Mouse (Mus musculus) midbrain, embryonic 14.5 days (tissue): Measurements from ENCODE around the gene Ddo. TPM values are rescaled to one million over a fixed set of nuclear protein-coding genes. Genes with fewer than 3 reads are reported as not detected.
A peak's percentile ranks its signal among the peaks of the same experiment; 100 is the strongest.

Experiments used
- ATAC-seq: fragments of 200-750 bp; cut with Nextera tagmentation; 2 replicates; pipeline ENCODE4 v1.8.0; 2017; ENCODE audit warnings: moderate number of reproducible peaks, moderate library complexity; ENCODE audit not compliant: low FRiP score, low TSS enrichment
- DNase-seq: peaks from one replicate; pipeline ENCODE4 v3.0.0-alpha.2; 2015
- H3K27ac ChIP-seq: fragments of 300-500 bp; sonication (generic); replicated peaks from 2 replicates; pipeline ENCODE4 v1.5.1; 2014; ENCODE audit warnings: mild to moderate bottlenecking, low read depth, low read length, moderate library complexity
- H3K27me3 ChIP-seq: fragments of 300-500 bp; sonication (generic); 2 replicates; pipeline ENCODE4 v1.6.1; 2014; ENCODE audit warnings: low read length, control low read depth, mixed read lengths; ENCODE audit not compliant: control insufficient read depth, insufficient read depth
- H3K36me3 ChIP-seq: fragments of 300-500 bp; sonication (generic); 2 replicates; pipeline ENCODE4 v1.6.1; 2014; ENCODE audit warnings: low read length, control low read depth; ENCODE audit not compliant: control insufficient read depth, insufficient read depth
- H3K4me1 ChIP-seq: fragments of 300-500 bp; sonication (generic); 2 replicates; pipeline ENCODE4 v1.6.1; 2014; ENCODE audit warnings: mild to moderate bottlenecking, antibody characterized with exemption, low read length, control low read depth; ENCODE audit not compliant: control insufficient read depth, insufficient read depth
- H3K4me2 ChIP-seq: fragments of 300-500 bp; sonication (generic); 2 replicates; pipeline ENCODE4 v1.6.1; 2014; ENCODE audit warnings: mild to moderate bottlenecking, low read length, moderate library complexity
- H3K4me3 ChIP-seq: fragments of 300-500 bp; sonication (generic); replicated peaks from 2 replicates; pipeline ENCODE4 v1.5.1; 2014; ENCODE audit warnings: low read depth, low read length
- H3K9ac ChIP-seq: fragments of 300-500 bp; sonication (generic); replicated peaks from 2 replicates; pipeline ENCODE4 v1.6.1; 2014; ENCODE audit warnings: mild to moderate bottlenecking, low read length, moderate library complexity
- H3K9me3 ChIP-seq: fragments of 300-500 bp; sonication (generic); 2 replicates; pipeline ENCODE4 v1.6.1; 2016; ENCODE audit warnings: low read length, control low read depth, mixed read lengths; ENCODE audit not compliant: control insufficient read depth
- WGBS: fragments of 180-500 bp; shearing (Covaris S2); extraction: QIAGEN DNeasy Blood & Tissue Kit; methylation state at CpG from one replicate; pipeline ENCODE4 v1.1.7; 2014; 5-methylcytosine and 5-hydroxymethylcytosine counted together
- polyA plus RNA-seq: library from polyadenylated mRNA; unstranded; fragments of >200 nt; fragmentation: Nextera tagmentation; extraction: Ambion mirVana; gene quantifications from 2 replicates; pipeline ENCODE4 v1.2.1, GENCODE M21; 2014

The Ddo gene
- polyA plus RNA-seq, 1 experiment from 2014 or later: 0.45 TPM

DNA sequence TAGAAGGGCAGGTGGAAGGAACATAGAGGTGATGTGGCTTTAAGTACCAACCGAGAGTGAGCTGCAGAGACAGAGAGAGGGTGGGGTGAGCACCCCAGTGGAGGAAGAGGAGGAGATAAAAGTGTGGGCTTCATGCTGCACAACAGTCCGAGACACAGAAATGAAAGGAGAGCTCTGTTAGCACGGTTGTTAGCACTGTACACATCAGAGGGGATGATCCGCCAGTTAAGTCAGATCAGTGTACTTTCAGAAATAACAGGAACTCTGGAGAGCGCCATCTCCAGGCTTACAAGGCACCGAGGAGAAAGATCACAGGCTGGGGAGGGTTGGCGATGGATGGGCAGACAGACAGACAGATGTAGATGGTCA, 43.5 kb downstream of the Ddo start:
- ATAC-seq (no peak; the same call in 1 of the 2 replicates), DNase-seq (no peak)
- WGBS: 52% methylated on average over 7 of the region's 7 CpGs
- H3K4me3 ChIP-seq: no peak overlapping the region
- H3K4me2 ChIP-seq: no peak overlapping the region
- H3K4me1 ChIP-seq: peaks cover 14% of the 10 kb centered on the region
- no peak overlapping the region; the same call in 1 of the 2 replicates for H3K27ac ChIP-seq
- no peaks in the 10 kb centered on the region for H3K27me3 ChIP-seq
- no peaks in the 10 kb centered on the region for H3K36me3 ChIP-seq
- H3K9ac ChIP-seq: no peak overlapping the region
- H3K9me3 ChIP-seq: no peaks in the 10 kb centered on the region

DNA sequence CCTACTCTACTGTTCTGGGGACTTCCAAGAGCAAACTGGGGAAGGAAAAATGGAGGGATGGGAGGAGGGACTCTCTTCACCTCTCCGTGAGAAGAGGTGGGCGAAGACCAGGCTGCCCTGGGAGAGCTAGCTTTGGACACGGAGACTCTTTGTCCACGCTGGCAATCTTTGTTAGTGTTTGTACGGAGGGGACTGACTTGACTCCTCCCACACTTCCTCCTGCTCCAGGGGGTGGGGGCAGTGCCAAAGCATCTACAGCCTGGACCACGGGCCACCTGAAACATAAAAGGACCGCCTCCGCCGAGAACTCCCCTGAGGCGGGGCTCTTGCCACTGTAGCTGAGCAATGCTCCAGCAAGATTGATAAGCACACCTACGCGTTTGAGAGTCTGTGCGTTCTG, 44.3 kb downstream of the Ddo start:
- 0 out of 2 replicates have a peak, but pooled peaks have one; percentile 40 for ATAC-seq

DNA sequence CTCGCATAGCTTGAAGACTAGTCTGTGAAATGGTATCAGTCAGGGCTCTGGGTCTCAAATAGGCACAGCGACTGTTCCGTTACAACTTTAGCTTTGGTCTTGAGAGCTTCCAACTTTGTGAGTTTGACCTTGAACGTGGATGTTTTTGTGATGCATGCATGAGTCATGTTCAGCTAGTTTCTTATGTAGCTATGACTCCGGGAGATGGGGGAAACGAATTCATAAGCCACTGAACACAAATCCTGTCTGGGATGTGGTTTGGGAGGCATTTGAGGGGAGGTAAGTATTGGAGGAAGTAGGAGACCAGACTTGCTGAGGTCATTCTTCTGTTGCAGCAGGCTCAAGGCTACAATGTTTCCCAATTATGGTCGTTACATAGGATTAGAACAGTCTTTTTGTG, 46.1 kb downstream of the Ddo start:
- Histone ChIP-seq H3K27me3 (no peaks in the 10 kb centered on the region), H3K4me2 (no peak overlapping the region), H3K36me3 (no peaks in the 10 kb centered on the region), H3K4me1 (peaks cover 14% of the 10 kb centered on the region), H3K9me3 (no peaks in the 10 kb centered on the region), H3K9ac (no peak overlapping the region), H3K27ac (no peak overlapping the region), H3K4me3 (no peak overlapping the region)
- 87% methylated on average over 7 of the region's 7 CpGs for WGBS
- no peak for ATAC-seq
- no peak for DNase-seq

More for the DNA sequence above, 44.3 kb downstream of the Ddo start:
- DNase-seq: peak; percentile 57
- no peak overlapping the region for H3K27ac ChIP-seq
- H3K27me3 ChIP-seq: no peaks in the 10 kb centered on the region
- H3K4me3 ChIP-seq: peak overlapping the region; percentile 15
- 14% methylated on average over 13 of the region's 13 CpGs for WGBS
- H3K9ac ChIP-seq: no peak overlapping the region
- H3K4me2 ChIP-seq: peak overlapping the region; percentile 46
- no peaks in the 10 kb centered on the region for H3K36me3 ChIP-seq
- H3K9me3 ChIP-seq: no peaks in the 10 kb centered on the region
- peaks cover 14% of the 10 kb centered on the region for H3K4me1 ChIP-seq

DNA sequence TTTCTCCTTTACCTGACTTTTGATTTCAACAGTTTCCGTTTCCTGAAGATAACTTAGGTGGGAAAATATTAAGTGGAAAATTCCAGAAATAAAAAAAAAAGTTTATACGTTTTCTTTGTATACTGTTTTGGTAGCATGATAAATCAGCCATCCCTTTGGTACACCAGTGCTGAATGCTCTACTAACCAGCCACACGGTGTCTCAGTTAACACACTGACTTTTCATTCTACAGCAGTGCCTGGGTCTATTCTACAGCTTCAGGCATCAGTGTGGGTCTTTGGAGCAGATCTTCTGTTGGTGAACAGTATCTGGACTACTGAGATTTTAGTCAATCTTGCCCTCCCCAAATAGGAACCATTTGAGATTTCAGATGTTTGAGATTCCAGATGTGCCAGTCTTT, 48.7 kb downstream of the Ddo start:
- Histone ChIP-seq H3K9ac (no peak overlapping the region), H3K4me1 (peaks cover 17% of the 10 kb centered on the region), H3K36me3 (no peaks in the 10 kb centered on the region), H3K27ac (no peak overlapping the region), H3K9me3 (no peaks in the 10 kb centered on the region), H3K4me3 (no peak overlapping the region), H3K27me3 (no peaks in the 10 kb centered on the region), H3K4me2 (no peak overlapping the region)
- WGBS: 83% methylated on average over 3 of the region's 3 CpGs
- no peak for ATAC-seq
- no peak for DNase-seq

DNA sequence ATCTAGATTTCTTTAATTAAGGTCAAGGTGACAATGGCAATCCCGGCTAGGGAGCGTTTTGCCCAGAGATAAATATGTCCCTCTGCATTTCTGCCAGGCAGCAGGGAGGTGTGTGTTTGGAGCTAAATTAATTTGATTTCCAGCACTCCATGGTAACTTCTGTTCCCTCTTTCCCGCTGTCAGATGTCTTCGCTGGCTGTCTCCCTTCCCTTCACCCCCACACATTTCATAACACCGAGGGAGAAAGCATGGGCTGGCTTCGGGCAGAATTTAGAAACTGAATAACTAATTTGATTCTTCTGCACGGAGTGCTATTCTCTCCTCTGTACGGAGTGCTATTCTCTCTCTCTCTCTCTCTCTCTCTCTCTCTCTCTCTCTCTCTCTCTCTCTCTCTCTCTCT, 52.7 kb downstream of the Ddo start:
- peak overlapping the region; percentile 46; the same call in 1 of the 2 replicates for H3K4me3 ChIP-seq
- 20% methylated on average over 8 of the region's 8 CpGs for WGBS
- peaks cover 18% of the 10 kb centered on the region for H3K4me1 ChIP-seq
- no peak for ATAC-seq
- no peak overlapping the region for H3K27ac ChIP-seq
- no peaks in the 10 kb centered on the region for H3K36me3 ChIP-seq
- no peaks in the 10 kb centered on the region for H3K27me3 ChIP-seq
- H3K9me3 ChIP-seq: no peaks in the 10 kb centered on the region
- peak overlapping the region; percentile 98 for H3K4me2 ChIP-seq
- DNase-seq: peak; percentile 32
- H3K9ac ChIP-seq: no peak overlapping the region

DNA sequence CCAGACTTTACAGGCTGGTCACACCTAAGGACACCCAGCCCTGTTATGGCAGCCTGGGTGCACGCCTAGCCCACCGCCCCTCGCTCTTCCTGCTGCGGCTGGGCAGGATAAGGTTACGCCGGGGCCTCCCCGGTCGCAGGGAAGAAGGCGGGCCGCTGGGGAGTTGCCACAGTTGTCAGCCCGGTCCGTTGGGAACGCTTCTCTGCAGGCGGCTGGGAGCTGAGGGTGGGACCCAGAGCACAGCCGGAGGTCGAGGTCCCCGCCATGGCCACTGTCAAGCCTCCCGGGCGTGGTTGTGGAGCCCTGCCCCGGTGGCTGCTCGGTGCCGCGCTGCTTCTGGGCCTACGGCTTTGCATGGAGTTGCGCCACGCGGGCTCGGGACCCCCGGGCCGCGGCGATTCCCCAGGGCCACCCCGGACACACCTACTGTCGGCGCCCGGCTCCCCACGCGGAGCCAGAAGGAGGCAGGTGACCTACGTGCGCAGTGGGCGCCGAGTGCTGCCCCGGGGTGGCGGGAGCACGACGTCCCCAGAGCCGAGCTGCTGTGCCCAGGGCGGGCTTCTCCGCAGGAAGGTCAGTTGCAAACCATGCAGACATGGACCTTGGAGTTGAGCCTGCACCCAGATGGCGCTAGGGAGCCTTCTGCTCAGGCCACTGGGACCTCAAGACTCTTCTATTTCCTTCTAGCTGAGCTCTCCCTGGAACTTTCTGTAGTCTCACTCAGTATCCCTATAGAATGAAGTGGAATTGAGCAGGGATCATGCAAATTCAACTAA, 53.5 kb downstream of the Ddo start, which contains the start of gene Mettl24:
Gene Mettl24, plus strand, starts transcription at position 191 of the 776 bp plus-strand sequence.
- Histone ChIP-seq H3K36me3 (no peaks in the 10 kb centered on the region), H3K9me3 (no peaks in the 10 kb centered on the region), H3K4me1 (peaks cover 18% of the 10 kb centered on the region), H3K27ac (0 out of 2 replicates have a peak within 1 kb of the TSS, but pooled peaks have one; percentile 13), H3K9ac (peak within 1 kb of the TSS; percentile 66), H3K4me2 (peak within 1 kb of the TSS; percentile 98), H3K27me3 (no peaks in the 10 kb centered on the region), H3K4me3 (peak within 1 kb of the TSS; percentile 46)
- DNase-seq (peak; percentile 79), ATAC-seq (peak; percentile 74)
- under 1% methylated on average over 50 of the region's 50 CpGs for WGBS

DNA sequence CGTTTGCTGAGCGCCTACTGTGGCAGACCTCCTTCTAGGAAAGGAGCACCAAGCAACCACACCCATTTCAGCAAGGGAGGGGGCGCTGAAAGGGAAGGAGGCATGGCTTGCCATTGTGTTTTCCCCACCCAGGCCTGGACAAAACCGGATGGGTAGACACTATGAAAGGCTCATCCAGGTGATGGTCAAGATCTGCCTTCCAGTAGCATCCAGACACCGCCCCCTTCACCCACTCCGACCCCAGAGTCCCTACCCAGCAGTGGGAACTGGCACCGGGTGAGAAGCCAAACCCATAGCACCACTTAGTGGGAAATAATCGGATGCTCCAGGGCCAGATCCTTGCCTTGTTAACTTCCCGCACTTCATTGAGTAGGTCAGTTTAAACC, 54.0 kb downstream of the Ddo start:
- Histone ChIP-seq H3K27me3 (no peaks in the 10 kb centered on the region), H3K27ac (no peak overlapping the region), H3K4me2 (peak overlapping the region; percentile 98), H3K9ac (no peak overlapping the region), H3K4me1 (peaks cover 18% of the 10 kb centered on the region), H3K4me3 (peak overlapping the region; percentile 46), H3K36me3 (no peaks in the 10 kb centered on the region), H3K9me3 (no peaks in the 10 kb centered on the region)
- no peak for DNase-seq
- no peak for ATAC-seq
- 64% methylated on average over 9 of the region's 9 CpGs for WGBS

DNA sequence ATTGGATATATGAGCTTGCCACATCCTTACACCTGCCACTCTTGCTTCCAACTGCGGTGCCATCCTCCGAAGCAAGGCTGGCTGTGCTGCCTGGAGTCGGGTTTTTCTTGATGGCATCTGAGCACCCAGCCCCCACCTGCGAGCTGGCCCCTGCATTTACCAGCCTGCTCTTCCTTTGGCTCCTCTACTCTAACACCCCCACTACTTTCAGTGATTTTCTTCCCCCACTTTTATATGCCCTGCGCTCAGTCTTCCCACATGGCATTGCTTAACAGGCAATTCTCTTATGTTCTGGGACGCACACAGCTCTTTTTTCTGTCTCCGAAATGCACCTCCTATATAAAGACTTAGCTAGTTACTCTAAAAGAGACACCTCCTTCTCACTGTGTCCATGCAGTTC, 54.5 kb downstream of the Ddo start:
- ATAC-seq (no peak), DNase-seq (no peak)
- H3K27me3 ChIP-seq: no peaks in the 10 kb centered on the region
- H3K36me3 ChIP-seq: no peaks in the 10 kb centered on the region
- WGBS: 91% methylated on average over 7 of the region's 7 CpGs
- H3K9ac ChIP-seq: no peak overlapping the region
- peaks cover 18% of the 10 kb centered on the region for H3K4me1 ChIP-seq
- H3K4me2 ChIP-seq: no peak overlapping the region
- H3K9me3 ChIP-seq: no peaks in the 10 kb centered on the region
- no peak overlapping the region for H3K4me3 ChIP-seq
- no peak overlapping the region for H3K27ac ChIP-seq

DNA sequence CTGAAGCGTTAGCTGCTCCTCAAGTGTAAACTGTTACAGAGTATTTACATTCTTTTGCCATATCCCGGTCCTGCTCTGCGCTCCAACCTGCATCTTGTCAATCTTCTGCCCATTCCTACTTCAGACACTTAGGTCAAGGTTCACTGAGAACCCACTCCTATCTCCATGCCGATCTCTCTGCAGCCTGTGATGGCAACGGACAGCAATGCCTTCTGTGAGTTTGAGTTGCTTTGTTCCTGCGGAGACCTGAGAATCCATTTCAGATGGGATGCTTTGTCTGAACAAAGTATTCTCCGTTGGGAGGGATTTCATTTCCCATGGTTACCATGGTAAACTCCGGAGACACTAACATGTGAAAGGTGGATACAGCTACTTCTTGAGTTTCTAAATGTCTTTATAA, 55.8 kb downstream of the Ddo start:
- no peak overlapping the region for H3K4me3 ChIP-seq
- whole genome bisulfite sequencing: 21% methylated on average over 8 of the region's 8 CpGs
- no peaks in the 10 kb centered on the region for H3K9me3 ChIP-seq
- no peak overlapping the region for H3K9ac ChIP-seq
- no peaks in the 10 kb centered on the region for H3K36me3 ChIP-seq
- H3K27ac ChIP-seq: no peak overlapping the region
- ATAC-seq: no peak
- H3K4me2 ChIP-seq: no peak overlapping the region
- no peaks in the 10 kb centered on the region for H3K27me3 ChIP-seq
- DNase-seq: peak; percentile 33
- H3K4me1 ChIP-seq: peaks cover 18% of the 10 kb centered on the region
